Mouse (Mus musculus): Measurements from ENCODE around the gene Pam16.

Pam16 gene

DNA sequence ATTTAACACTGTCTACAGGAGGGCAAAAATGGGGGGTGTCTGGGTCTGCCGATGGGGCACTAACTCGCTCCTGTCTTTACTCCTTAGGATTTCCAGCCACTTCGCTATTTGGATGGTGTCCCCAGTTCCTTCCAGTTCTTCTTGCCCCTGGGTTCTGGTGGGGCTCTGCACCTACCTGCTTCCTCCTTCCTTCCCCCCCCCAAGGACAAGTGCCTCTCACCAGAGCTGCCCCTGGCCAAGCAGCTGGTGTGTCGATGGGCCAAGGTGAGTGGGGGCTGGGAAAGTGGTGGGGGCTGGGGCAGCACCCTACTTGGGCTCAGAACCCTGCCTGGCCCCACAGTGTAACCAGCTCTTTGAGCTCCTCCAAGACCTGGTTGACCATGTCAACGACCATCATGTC is 13.6 kb downstream of the Pam16 start:
- no peak for DNase-seq (ENCODE audit: low read depth, low spot score)

DNA sequence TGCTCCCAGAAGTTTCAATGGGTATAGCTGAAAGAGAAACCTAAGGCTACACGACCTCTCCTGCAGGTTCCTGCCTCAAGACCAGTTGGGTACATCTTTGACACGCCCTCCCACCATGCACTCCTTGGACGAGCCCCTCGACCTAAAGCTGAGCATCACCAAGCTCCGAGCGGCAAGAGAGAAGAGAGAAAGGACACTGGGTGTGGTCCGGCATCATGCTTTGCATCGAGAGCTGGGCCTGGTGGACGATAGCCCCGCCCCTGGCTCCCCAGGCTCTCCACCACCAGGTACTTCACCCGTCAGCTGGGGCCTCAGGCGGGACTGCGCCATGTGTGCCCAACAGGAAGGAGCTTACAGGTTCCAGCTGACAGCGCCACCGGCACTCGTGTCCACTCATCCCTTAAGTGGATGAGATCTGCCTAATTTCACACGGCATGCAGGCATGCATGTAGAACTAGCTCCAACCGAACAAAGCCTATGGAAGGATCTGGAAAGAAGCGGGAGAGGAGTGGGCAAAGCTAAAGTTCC is 16.2 kb downstream of the Pam16 start:
- no peak for DNase-seq (ENCODE audit: low read depth, low spot score)

GRCm38 (mm10) chr16:4607818-4608531 is 16.8 kb downstream of the Pam16 start:
- DNase-seq (ENCODE audit: low read depth, low spot score) = peak; percentile 92

GRCm38 (mm10) chr16:4606431-4607084 is 18.2 kb downstream of the Pam16 start:
- DNase-seq (ENCODE audit: low read depth, low spot score) = peak; percentile 61

DNA sequence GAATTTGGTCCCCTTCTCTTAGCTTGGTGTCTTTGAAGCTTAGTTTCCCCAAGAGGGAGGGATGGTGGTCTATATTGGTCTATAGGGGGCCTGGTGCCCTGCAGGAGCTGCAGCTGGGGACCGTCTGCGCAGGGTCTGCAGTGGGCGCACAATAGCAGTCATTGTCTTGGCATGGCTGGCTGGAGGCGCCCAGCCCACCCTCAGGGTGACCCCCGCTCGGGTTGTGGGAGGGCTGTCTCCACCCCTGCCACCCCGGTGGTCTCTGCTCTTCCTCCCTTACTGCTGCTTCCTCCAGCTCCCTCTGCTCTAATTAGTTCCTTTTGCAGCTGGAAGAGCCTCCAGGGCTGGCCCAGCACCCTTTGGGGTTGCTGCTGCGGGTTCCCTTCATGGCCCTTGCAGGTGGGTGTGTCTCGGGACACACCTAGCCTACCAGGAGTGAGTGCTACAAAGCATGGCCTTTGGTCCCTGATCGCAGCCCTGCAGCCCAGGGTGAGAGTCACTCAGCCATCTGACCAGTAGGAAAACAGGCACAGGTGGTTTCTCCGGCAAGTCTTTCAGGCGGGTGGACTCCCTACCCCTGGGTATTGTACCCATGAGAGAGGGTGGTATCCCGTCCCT is 19.2 kb downstream of the Pam16 start:
- DNase-seq (ENCODE audit: low read depth, low spot score) = no peak

DNA sequence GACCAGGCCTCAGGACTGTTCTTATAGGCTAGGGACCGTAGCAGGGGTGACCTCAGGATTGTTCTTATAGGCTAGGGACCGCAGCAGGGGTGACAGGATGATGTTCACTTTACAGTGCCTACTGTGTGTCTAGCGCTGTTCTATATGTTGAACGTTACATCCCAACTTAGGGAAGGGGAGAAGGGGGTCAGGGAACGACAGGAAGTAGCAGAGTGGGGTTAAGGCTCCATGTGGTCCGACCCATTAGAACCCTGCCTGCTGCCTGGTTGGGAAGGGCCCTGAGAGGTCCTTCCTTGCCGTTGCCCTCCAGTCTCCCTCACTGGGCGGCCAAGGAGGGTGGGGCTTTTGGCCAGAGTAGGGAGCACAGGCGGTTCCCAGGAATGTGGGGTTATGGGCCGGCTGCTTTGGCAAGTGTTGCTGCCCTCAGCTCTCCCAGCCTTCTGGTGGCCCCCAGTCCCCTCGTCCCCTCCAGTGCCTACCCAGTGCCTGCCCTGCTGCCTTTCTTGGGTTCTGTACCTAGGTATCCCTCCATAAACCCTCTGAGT is 20.4 kb downstream of the Pam16 start:
- DNase-seq (ENCODE audit: low read depth, low spot score) = no peak

GRCm38 (mm10) chr16:4603453-4603837 is 21.3 kb downstream of the Pam16 start:
- no peak for DNase-seq (ENCODE audit: low read depth, low spot score)

DNA sequence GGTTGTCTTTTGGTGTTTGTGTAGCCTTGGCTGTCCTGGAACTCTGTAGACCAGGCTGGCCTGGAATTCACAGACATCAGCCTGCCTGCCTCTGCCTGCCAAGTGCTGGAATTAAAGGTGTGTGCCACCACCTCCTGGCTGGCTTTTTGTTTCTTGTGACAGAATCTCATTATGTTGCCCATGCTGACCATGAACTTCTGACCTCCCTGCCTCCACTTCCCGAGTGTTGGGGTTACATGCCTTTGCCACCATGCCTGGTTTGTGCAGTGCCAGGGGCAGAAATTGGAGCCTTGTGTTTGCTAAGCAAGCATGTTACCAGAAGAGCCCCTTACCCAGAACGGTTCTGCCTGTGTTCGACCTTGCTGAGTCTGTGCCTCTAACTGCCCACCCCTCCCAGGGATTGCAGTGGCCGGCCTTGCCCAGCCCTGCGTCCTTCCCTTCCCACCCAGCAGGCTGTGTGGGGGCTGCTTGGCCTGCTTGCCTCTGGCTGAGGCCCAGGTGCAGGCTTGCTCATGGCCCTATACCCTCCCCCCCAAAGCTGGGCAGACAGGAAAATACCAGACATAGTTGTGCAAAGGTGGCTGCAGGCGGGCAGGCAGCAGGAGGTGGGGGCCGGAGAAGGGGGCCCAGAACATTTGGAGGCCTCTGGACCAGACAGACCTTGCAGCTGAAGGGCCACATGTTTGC is 21.9 kb downstream of the Pam16 start:
- DNase-seq (ENCODE audit: low read depth, low spot score) = no peak

- no peak for DNase-seq (ENCODE audit: low read depth, low spot score)
Observed at GRCm38 (mm10) chr16:4602189-4602588, 22.6 kb downstream of the Pam16 start.

DNA sequence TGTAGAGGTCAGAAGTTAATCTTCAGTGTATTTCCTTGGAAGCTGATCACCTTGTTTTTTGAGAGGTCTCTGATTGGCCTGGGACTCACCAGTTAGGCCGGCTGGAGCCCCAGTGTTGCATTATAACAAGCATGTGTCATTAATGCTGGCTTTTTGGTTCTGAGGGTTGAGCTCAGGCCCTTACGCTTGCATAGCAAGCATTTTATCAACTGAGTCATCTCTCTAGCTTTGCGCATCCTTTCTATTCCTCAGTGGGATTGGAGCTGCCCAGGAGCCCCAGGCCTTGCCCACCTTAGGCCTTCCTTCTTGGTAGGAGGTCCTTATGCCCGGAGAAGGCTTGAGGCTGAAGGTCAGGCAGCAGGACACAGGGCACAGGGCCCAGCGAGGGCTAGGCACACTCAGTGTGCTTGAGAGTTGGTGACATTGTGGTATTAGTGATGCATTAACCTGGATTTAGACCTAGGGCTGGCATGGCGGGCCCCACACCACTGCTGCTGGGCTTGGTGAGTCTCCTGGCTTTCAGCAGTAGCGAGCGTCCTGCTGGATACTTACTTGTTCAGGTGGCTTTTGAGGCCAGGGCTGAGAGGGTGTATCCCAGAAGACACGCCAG is 24.0 kb downstream of the Pam16 start:
- DNase-seq (ENCODE audit: low read depth, low spot score) = peak; percentile 52

GRCm38 (mm10) chr16:4599616-4600015 is 25.2 kb downstream of the Pam16 start:
- no peak for DNase-seq (ENCODE audit: low read depth, low spot score)

DNA sequence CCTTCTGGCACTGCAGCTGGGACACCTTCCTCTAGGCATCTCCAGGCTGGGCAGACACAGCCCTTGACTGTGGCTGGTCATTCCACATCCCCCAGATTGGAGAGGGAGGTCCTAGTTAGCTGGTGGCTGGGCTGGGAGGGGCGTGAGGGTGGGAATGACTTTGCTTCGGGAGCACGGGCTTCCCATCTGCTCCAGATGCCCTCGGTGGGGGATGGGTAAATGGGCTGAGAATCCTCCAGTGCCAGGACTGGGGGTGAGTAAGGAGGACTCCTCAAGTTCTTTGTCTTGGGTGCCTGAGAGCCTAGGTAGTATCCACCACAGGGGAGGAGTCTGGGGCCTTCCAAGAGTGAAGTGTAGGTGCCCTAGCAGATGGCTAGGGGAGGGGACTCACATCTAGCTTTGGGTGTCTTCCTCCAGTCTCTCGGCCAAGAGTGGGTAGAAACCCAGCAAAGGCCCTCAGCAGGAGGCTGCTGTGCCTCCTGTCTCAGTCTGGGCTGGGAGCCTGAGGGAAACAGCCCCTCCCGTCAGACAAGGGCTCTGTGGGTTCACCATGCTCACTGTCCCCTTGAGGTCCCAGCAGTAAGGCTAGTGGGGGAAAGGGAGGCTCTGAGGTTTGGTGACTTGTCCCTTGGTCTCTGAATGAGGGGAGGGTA is 25.8 kb downstream of the Pam16 start:
- no peak for DNase-seq (ENCODE audit: low read depth, low spot score)

DNA sequence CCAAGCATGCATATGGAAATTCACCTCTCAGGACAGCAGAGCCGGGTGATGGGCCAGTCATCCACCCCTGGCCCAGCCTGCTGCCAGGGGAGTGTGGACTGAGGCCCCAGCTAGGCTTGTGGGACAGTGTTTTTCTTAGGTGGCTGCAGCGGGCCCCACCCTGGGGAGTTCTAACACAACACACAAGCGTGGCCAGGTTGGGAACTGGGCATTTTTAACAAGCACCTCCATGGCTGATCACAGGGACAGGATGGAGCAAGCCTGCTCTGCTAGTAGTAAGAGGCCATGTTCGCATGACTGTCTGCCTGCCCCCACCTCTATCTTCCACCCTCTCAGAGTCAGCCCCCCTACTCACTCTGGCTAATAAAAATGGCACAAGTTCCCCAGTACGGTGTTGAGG is 26.7 kb downstream of the Pam16 start:
- no peak for DNase-seq (ENCODE audit: low read depth, low spot score)

DNA sequence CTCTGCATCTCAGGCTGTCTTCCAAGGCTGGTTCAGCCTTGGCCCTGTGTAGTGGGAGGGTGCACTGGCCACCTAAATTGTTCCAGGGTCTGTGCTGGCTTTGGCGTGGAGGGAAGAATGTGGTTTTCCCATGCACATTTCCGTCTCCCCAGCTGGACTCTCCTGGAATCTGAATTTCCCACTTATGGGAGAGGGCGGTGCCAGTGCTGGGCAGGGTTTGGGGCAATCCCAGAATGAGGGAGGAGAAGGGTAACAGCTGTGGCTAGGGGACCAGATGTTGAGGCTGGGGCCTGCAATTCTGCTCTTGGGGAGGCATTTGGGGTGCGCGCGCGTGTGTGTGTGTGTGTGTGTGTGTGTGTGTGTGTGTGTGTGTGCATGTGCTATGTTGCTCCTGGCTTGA is 27.5 kb downstream of the Pam16 start:
- peak; percentile 68 for DNase-seq (ENCODE audit: low read depth, low spot score)

GRCm38 (mm10) chr16:4596836-4597235 is 28.0 kb downstream of the Pam16 start:
- DNase-seq (ENCODE audit: low read depth, low spot score) = peak; percentile 59

GRCm38 (mm10) chr16:4596141-4596728 is 28.6 kb downstream of the Pam16 start:
- peak; percentile 76 for DNase-seq (ENCODE audit: low read depth, low spot score)

DNA sequence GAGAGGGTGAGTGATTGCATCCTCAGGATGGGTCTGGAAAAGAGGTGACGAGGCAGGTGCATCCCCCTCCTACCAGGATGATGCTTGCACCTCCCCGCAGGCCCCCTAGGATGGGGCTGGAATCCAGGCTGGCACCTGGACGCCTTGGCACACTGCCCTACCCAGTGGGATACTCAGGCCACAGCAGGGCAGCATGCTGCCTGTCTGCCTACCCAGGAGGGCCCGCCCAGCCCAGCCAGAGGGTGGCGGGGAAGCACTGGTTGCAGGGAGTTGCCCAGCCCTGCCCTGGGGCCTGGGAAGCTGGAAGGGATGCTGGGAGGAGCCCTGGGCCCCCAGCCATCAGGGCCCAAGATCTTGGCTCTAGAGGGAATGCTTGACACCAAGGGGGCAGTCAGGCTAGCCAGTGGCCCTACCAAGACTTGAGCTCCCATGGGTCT is 29.2 kb downstream of the Pam16 start:
- DNase-seq (ENCODE audit: low read depth, low spot score) = peak; percentile 82

DNA sequence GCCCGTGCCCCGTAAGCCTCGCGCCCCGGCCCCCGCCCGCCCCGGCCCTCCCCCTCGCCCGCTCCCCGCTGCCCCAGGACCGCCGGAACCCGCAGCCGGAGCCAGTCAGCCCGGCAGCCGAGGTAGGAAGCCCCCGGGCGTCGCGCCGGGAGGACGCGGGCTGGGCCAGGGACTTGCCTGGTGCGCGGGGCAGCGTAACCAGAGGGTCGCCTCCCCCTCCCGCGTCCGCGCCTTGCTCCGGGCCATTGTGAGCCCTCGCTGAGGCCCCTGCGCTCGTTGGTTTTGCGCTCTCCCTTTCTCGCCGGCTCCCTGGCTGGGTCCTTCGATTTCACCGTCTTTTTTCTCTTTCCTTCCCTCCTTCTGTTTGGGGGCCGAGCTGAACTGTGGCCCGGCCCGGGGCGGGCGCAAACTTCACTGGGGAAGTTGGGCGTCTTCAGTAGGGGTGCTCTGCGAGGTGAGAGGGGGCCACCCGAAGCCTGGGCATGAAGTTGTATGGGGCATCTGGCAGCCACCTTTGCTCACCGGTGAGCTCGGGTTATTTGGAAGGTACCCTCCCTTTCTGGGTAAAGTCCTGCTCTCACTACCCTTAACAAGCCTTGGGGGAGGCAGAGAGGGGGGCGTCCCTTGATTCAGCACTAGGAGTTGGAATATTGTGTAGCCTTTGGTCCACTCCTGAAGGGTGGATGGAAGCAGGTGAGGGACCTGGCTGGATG is 29.8 kb downstream of the Pam16 start:
- peak; percentile 47 for DNase-seq (ENCODE audit: low read depth, low spot score)

DNA sequence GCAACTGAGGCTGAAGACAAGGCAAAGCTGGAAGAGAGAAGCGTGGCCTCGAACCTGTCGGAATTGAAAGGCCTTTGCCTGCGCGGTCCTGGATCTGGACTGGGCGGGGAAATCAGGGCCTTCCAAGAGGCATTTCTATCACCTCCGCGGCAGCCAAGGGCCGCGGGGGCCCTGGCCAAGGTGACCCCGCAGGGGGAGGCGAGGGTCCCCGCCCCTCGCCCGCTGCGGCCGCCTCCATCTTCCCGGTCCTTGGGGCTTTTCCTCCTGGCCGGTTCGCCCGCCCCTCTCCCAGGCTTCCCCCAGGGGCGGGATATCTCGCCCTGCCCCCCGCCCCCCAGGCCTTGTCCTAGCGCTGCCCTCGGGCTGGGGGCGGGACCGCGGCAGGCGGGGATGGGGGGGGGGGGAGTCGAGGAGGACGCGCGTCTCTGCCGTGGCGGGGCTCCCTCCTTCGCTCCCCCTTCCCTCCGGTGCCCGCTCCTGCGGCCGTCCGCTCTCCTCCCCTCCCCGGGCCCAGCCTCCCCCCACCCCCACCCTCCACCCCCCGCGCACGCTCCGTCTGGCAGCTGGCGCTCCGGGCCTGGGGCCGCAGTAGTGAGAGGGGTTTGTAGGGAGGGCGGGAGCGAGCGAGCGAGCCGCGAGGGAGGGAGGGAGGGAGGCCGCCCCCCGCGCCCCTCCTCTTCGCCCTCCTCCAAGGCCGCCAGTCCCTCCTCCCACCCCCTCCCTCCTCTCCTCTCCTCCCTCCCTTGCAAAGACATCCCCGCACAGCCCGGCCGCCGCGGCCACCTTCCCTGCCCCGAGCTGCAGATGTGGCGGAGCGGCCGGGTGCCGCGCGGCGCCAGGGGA is 30.6 kb downstream of the Pam16 start, which contains the start of gene Glis2:
TSS of gene Glis2 (plus strand) at position 743 of the 843 bp plus-strand sequence.
- DNase-seq (ENCODE audit: low read depth, low spot score) = peak; percentile 78
